Mouse (Mus musculus) MEL (cell line): Measurements from ENCODE around the gene Mus81. TPM values are rescaled to one million over a fixed set of nuclear protein-coding genes. Genes with fewer than 3 reads are reported as not detected.

Experiments
- DNase-seq: peaks from one replicate; pipeline ENCODE4 v3.0.0; 2011; ENCODE audit warnings: low read depth, low spot score
- H3K27ac ChIP-seq: 2 replicates; pipeline ENCODE4 v1.5.1; 2012; ENCODE audit warnings: low read depth, mild to moderate bottlenecking, control low read depth, low read length, moderate library complexity; ENCODE audit not compliant: control insufficient read depth
- H3K27me3 ChIP-seq, 2 experiments: fragments of 150-350 bp in 1 of 2; sonication (generic) in 1 of 2; 2 replicates each; pipeline ENCODE4 v1.6.1; 2012; ENCODE audit warnings: low read length in 2 of 2, mild to moderate bottlenecking in 2 of 2, improper control_type of control experiment in 1 of 2, moderate library complexity in 1 of 2; ENCODE audit not compliant: insufficient read depth in 2 of 2, control insufficient read depth in 1 of 2
- H3K36me3 ChIP-seq, 2 experiments: 2 replicates each; pipeline ENCODE4 v1.6.1; 2012 to 2014; ENCODE audit warnings: low read length in 2 of 2, improper control_type of control experiment in 1 of 2, inconsistent platforms in 1 of 2, mild to moderate bottlenecking in 1 of 2; ENCODE audit not compliant: insufficient read depth in 2 of 2, control insufficient read depth in 1 of 2
- H3K4me1 ChIP-seq, 2 experiments: fragments of 150-350 bp in 1 of 2; sonication (generic) in 1 of 2; 2 replicates each; pipeline ENCODE4 v1.6.1; 2012; ENCODE audit warnings: low read length in 2 of 2, improper control_type of control experiment in 1 of 2, mild to moderate bottlenecking in 1 of 2; ENCODE audit not compliant: insufficient read depth in 2 of 2, control insufficient read depth in 1 of 2
- H3K4me3 ChIP-seq, 2 experiments: fragments of 150-350 bp in 1 of 2; sonication (generic) in 1 of 2; 2 replicates each; pipeline ENCODE4 v1.5.1; 2012; ENCODE audit warnings: low read depth in 2 of 2, low read length in 2 of 2, mild to moderate bottlenecking in 2 of 2, moderate library complexity in 2 of 2, control low read depth in 1 of 2, improper control_type of control experiment in 1 of 2; ENCODE audit not compliant: control insufficient read depth in 1 of 2, insufficient read depth in 1 of 2
- H3K79me2 ChIP-seq: 2 replicates; pipeline ENCODE4 v1.6.1; 2012; ENCODE audit warnings: mild to moderate bottlenecking, low read length, moderate library complexity; ENCODE audit not compliant: control insufficient read depth, poor library complexity, insufficient read depth
- H3K9ac ChIP-seq: 2 replicates; pipeline ENCODE4 v1.6.1; 2012; ENCODE audit warnings: low read depth, mild to moderate bottlenecking, control low read depth, low read length, moderate library complexity; ENCODE audit not compliant: control insufficient read depth, poor library complexity, severe bottlenecking
- H3K9me3 ChIP-seq: fragments of 150-350 bp; sonication (generic); replicated peaks from 2 replicates; pipeline ENCODE4 v1.6.1; 2012; ENCODE audit warnings: mild to moderate bottlenecking, low read length, improper control_type of control experiment, moderate library complexity; ENCODE audit not compliant: insufficient read depth
- BHLHE40 ChIP-seq: IDR thresholded peaks from 2 replicates; pipeline ENCODE4 v1.6.1; 2012; ENCODE audit warnings: low read depth, mild to moderate bottlenecking, inconsistent platforms, low read length, improper control_type of control experiment, borderline replicate concordance
- CHD2 ChIP-seq: IDR thresholded peaks from 2 replicates; pipeline ENCODE4 v1.6.1; 2011; ENCODE audit warnings: low read length, improper control_type of control experiment
- CTCF ChIP-seq, 3 experiments: IDR thresholded peaks in 2 of 3; conservative IDR thresholded peaks in 1 of 3; 2 replicates each; pipeline ENCODE4 v1.5.1; 2011 to 2012; ENCODE audit warnings: low read length in 3 of 3, low read depth in 2 of 3, mild to moderate bottlenecking in 2 of 3, improper control_type of control experiment in 1 of 3, inconsistent platforms in 1 of 3, mixed read lengths in 1 of 3, moderate library complexity in 1 of 3; ENCODE audit not compliant: control insufficient read depth in 1 of 3, insufficient read depth in 1 of 3, poor library complexity in 1 of 3, severe bottlenecking in 1 of 3
- ETS1 ChIP-seq: IDR thresholded peaks from 2 replicates; pipeline ENCODE4 v1.6.1; 2012; ENCODE audit warnings: low read depth, mild to moderate bottlenecking, inconsistent platforms, low read length, improper control_type of control experiment, moderate library complexity
- GABPA ChIP-seq: IDR thresholded peaks from 2 replicates; pipeline ENCODE4 v1.6.1; 2012; ENCODE audit warnings: low read depth, mild to moderate bottlenecking, inconsistent platforms, low read length, improper control_type of control experiment, moderate library complexity
- GATA1 ChIP-seq: IDR thresholded peaks from 2 replicates; pipeline ENCODE4 v1.6.1; 2011; ENCODE audit warnings: low read depth, low read length, improper control_type of control experiment
- KAT2A ChIP-seq: conservative IDR thresholded peaks from 2 replicates; pipeline ENCODE4 v1.6.1; 2012; ENCODE audit warnings: low read depth, low read length, improper control_type of control experiment, inconsistent platforms
- MEF2A ChIP-seq: IDR thresholded peaks from 2 replicates; pipeline ENCODE4 v1.6.1; 2014; ENCODE audit warnings: low read depth, mild to moderate bottlenecking, inconsistent platforms, low read length, improper control_type of control experiment; ENCODE audit not compliant: poor library complexity, insufficient replicate concordance, severe bottlenecking; ENCODE audit errors: extremely low read depth
- MXI1 ChIP-seq: IDR thresholded peaks from 2 replicates; pipeline ENCODE4 v1.6.1; 2011; ENCODE audit warnings: mild to moderate bottlenecking, low read depth, low read length, improper control_type of control experiment
- MYB ChIP-seq: IDR thresholded peaks from 2 replicates; pipeline ENCODE4 v1.6.1; 2011; ENCODE audit warnings: mild to moderate bottlenecking, low read depth, low read length, improper control_type of control experiment
- POLR2A ChIP-seq, 2 experiments: IDR thresholded peaks; 2 replicates each; pipeline ENCODE4 v1.6.1; 2011 to 2012; ENCODE audit warnings: low read length in 2 of 2, mild to moderate bottlenecking in 2 of 2, control low read depth in 1 of 2, improper control_type of control experiment in 1 of 2, low read depth in 1 of 2, moderate library complexity in 1 of 2; ENCODE audit not compliant: control insufficient read depth in 1 of 2, insufficient read depth in 1 of 2, poor library complexity in 1 of 2
- TBP ChIP-seq: IDR thresholded peaks from 2 replicates; pipeline ENCODE4 v1.8.0; 2011; ENCODE audit warnings: low read depth, low read length, improper control_type of control experiment
- polyA plus RNA-seq, 2 experiments: library from polyadenylated mRNA; stranded (reverse) in 1 of 2; unstranded in 1 of 2; fragments of >175 nt in 1 of 2; fragments of >200 nt in 1 of 2; gene quantifications; 2 replicates each; pipeline versions ENCODE4 v1.2.1 to v1.2.4; 2012; ENCODE audit warnings: low replicate concordance in 2 of 2, low read depth in 1 of 2; ENCODE audit not compliant: insufficient read length in 2 of 2, insufficient read depth in 1 of 2, missing spikeins in 1 of 2
- total RNA-seq: library from RNA; depleted of rRNA; stranded (reverse); fragments of 300-350 nt; gene quantifications from 2 replicates; pipeline ENCODE4 v1.2.3, GENCODE M21; 2012

Mus81 gene
- total and polyA plus RNA-seq, 3 experiments, result 38.9 to 50.5 TPM; not detected in 1

GRCm38 (mm10) chr19:5480016-5480415 is 8.2 kb downstream of the Mus81 start:
- no peak overlapping the region for H3K27ac ChIP-seq
- H3K9ac ChIP-seq, result no peak overlapping the region
- TF ChIP-seq ETS1 (no peak), MYB (no peak), POLR2A (IDR thresholded peaks at IDR 0.05; ENCODE audit: control insufficient read depth in 1 of 2, insufficient read depth in 1 of 2, low read depth in 1 of 2, low read length in 2 of 2, poor library complexity in 1 of 2) (no peak), BHLHE40 (no peak), MEF2A (no peak), TBP (no peak), KAT2A (no peak), GABPA (no peak), MXI1 (no peak)
- no peak for DNase-seq
- H3K79me2 ChIP-seq, result no peaks in the 10 kb centered on the region
- no peaks in the 10 kb centered on the region for H3K36me3 ChIP-seq
- H3K4me1 ChIP-seq, result no peaks in the 10 kb centered on the region
- no peaks in the 10 kb centered on the region for H3K9me3 ChIP-seq
- H3K27me3 ChIP-seq, result no peaks in the 10 kb centered on the region
- H3K4me3 ChIP-seq, result no peak overlapping the region

GRCm38 (mm10) chr19:5477668-5478300 is 10.4 kb downstream of the Mus81 start:
- no peaks in the 10 kb centered on the region; the same call in 1 of the 2 replicates for H3K79me2 ChIP-seq
- H3K9ac ChIP-seq, result no peak overlapping the region
- peaks cover 0 to 4% of the 10 kb centered on the region in 2 experiments; a peak in 2 of 4 replicates for H3K36me3 ChIP-seq
- H3K9me3 ChIP-seq, result no peaks in the 10 kb centered on the region
- no peaks in the 10 kb centered on the region for H3K27me3 ChIP-seq
- no peak overlapping the region for H3K27ac ChIP-seq
- H3K4me1 ChIP-seq, result peaks cover 0 to 5% of the 10 kb centered on the region in 2 experiments; a peak in 1 of 4 replicates
- TF ChIP-seq MXI1 (no peak), MEF2A (no peak), CHD2 (no peak), BHLHE40 (no peak), GATA1 (no peak), POLR2A (IDR thresholded peaks at IDR 0.05; ENCODE audit: control insufficient read depth in 1 of 2, insufficient read depth in 1 of 2, low read depth in 1 of 2, low read length in 2 of 2, poor library complexity in 1 of 2) (no peak), CTCF (IDR thresholded peaks at IDR 0.05 in 2 of 3, conservative IDR thresholded peaks at IDR 0.05 in 1 of 3; ENCODE audit: control insufficient read depth in 1 of 3, insufficient read depth in 1 of 3, low read depth in 2 of 3, low read length in 3 of 3, poor library complexity in 1 of 3, severe bottlenecking in 1 of 3) (no peak)
- H3K4me3 ChIP-seq, result no peak overlapping the region
- DNase-seq, result no peak
